Mouse (Mus musculus): ENCODE data around the gene Gm49380. TPM values are rescaled to one million over a fixed set of nuclear protein-coding genes. Genes with fewer than 3 reads are reported as not detected.

Gene Gm49380
- polyA plus RNA-seq, 1 experiment from 2014 or later, result not detected

DNA sequence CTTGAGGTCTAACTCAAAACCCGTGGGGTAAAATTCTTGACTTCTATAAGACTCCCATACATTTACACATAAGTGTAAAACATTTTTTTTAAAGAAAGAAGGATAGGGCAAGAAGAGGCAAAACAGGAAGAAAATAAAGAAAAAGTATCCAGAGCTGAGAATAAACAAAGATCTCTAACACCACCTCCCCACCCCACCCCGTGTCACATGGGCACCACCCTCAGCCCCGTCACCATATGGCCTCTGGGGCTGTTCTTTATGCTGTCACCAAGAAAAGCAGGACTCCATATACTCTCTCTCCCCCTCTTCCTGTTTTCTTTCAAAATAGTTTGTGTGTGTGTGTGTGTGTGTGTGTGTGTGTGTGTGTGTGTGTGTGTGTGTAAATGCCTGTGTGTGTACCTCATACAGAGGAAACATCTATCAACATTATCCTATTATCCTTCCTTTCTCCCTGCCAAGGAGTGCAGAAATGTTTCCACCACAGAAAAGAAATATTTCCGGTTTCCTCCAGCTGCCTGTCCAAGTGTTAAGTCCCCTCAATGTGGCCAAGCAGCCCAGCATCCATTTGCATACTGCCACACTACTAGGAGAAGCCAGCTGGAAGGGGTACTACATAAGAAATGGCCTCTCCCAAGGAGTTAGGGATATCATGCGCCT lies 83.6 kb downstream of the Gm49380 start:
- no peaks in the 10 kb centered on the region for H3K27me3 ChIP-seq (replicated peaks; ENCODE audit: control insufficient read depth, insufficient read depth, low read length)
- no peak for ATAC-seq
- TF ChIP-seq CTCF (IDR thresholded peaks at IDR 0.05; ENCODE audit: low read depth), result no peak
- H3K4me3 ChIP-seq (ENCODE audit: low read depth, low read length), result no peak overlapping the region
- H3K4me2 ChIP-seq (replicated peaks; ENCODE audit: low read depth), result no peak overlapping the region
- no peak overlapping the region for H3K27ac ChIP-seq (ENCODE audit: low read depth, low read length)
- no peak overlapping the region for H3K9ac ChIP-seq (ENCODE audit: low read depth, low read length)
- 52% methylated on average over 5 of the region's 5 CpGs for WGBS
- H3K9me3 ChIP-seq (ENCODE audit: control insufficient read depth), result no peaks in the 10 kb centered on the region
- no peaks in the 10 kb centered on the region for H3K4me1 ChIP-seq (replicated peaks; ENCODE audit: control insufficient read depth, insufficient read depth, low read length)
- no peaks in the 10 kb centered on the region for H3K36me3 ChIP-seq (ENCODE audit: control insufficient read depth, insufficient read depth)

DNA sequence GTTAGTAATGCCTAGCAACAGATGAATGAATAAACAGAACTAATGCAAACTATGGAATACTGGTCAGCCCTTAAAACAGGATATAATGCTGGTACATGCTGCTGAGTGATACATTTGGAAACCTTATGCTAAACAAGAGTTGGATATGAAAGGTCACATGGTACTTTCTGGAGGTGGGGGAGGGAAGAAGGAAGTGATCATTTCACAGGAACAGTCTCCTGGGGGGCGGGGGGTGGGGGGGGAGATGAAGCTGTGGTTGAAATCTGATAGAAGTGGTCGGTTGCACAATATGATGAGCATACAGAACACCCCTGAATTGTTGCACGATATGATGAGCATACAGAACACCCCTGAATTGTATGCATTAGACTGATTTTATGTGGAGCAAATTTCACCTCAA lies 89.2 kb downstream of the Gm49380 start:
- WGBS, result 76% methylated on average over 3 of the region's 3 CpGs
- no peak for TF ChIP-seq CTCF (IDR thresholded peaks at IDR 0.05; ENCODE audit: low read depth)
- Histone ChIP-seq H3K27me3 (replicated peaks; ENCODE audit: control insufficient read depth, insufficient read depth, low read length) (no peaks in the 10 kb centered on the region), H3K4me2 (replicated peaks; ENCODE audit: low read depth) (no peak overlapping the region), H3K4me1 (replicated peaks; ENCODE audit: control insufficient read depth, insufficient read depth, low read length) (no peaks in the 10 kb centered on the region), H3K9ac (ENCODE audit: low read depth, low read length) (no peak overlapping the region), H3K4me3 (ENCODE audit: low read depth, low read length) (no peak overlapping the region), H3K36me3 (ENCODE audit: control insufficient read depth, insufficient read depth) (no peaks in the 10 kb centered on the region), H3K9me3 (ENCODE audit: control insufficient read depth) (no peaks in the 10 kb centered on the region), H3K27ac (ENCODE audit: low read depth, low read length) (no peak overlapping the region)
- ATAC-seq, result no peak

DNA sequence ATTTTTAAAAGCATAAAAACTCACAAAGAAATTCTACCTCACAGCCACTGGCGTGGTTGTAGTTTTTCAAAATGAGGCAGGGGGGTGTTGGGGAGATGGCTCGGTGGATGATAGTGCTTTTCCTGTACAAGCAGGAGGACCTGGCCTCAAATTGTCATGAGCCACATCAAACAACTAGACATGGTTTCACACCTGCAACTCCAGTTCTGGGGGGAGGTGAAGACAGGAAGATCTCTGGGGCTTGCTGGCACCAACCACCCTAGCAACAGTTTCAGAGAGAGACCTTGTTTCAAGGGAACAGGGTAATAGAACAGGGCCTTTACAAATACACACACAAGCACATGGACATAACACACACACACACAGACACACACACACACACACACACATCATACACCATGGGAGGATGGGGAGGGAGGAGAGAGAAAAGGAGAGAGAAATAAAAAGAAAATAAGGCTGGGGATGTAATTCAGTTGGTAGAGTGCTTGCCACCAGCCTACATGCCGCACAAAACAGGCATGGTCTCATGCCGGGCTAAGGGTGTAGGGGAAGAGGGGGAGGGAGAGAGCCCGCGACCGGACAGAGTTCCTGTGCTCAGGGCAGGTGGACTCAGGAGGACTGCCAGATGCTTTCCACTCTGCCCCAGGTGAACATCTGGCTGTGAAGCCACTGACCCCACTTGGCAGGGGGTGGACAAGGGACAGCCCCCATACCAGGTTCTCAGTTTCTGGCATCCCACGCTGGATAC lies 91.0 kb downstream of the Gm49380 start:
- Histone ChIP-seq H3K4me2 (replicated peaks; ENCODE audit: low read depth) (no peak overlapping the region), H3K27me3 (replicated peaks; ENCODE audit: control insufficient read depth, insufficient read depth, low read length) (no peaks in the 10 kb centered on the region), H3K4me1 (replicated peaks; ENCODE audit: control insufficient read depth, insufficient read depth, low read length) (no peaks in the 10 kb centered on the region), H3K4me3 (ENCODE audit: low read depth, low read length) (no peak overlapping the region), H3K36me3 (ENCODE audit: control insufficient read depth, insufficient read depth) (no peaks in the 10 kb centered on the region), H3K9ac (ENCODE audit: low read depth, low read length) (no peak overlapping the region), H3K9me3 (ENCODE audit: control insufficient read depth) (no peaks in the 10 kb centered on the region), H3K27ac (ENCODE audit: low read depth, low read length) (no peak overlapping the region)
- no peak for TF ChIP-seq CTCF (IDR thresholded peaks at IDR 0.05; ENCODE audit: low read depth)
- ATAC-seq, result no peak
- 73% methylated on average over 8 of the region's 8 CpGs for WGBS

- Histone ChIP-seq H3K9ac (ENCODE audit: low read depth, low read length) (no peak overlapping the region), H3K27ac (ENCODE audit: low read depth, low read length) (no peak overlapping the region), H3K4me1 (replicated peaks; ENCODE audit: control insufficient read depth, insufficient read depth, low read length) (no peaks in the 10 kb centered on the region), H3K9me3 (ENCODE audit: control insufficient read depth) (no peaks in the 10 kb centered on the region), H3K27me3 (replicated peaks; ENCODE audit: control insufficient read depth, insufficient read depth, low read length) (no peaks in the 10 kb centered on the region), H3K36me3 (ENCODE audit: control insufficient read depth, insufficient read depth) (no peaks in the 10 kb centered on the region), H3K4me2 (replicated peaks; ENCODE audit: low read depth) (no peak overlapping the region), H3K4me3 (ENCODE audit: low read depth, low read length) (no peak overlapping the region)
- no peak for TF ChIP-seq CTCF (IDR thresholded peaks at IDR 0.05; ENCODE audit: low read depth)
- 80% methylated on average over 7 of the region's 7 CpGs for WGBS
- ATAC-seq, result no peak
Measured at GRCm38 (mm10) chr9:44020001-44020400, 93.3 kb downstream of the Gm49380 start.

DNA sequence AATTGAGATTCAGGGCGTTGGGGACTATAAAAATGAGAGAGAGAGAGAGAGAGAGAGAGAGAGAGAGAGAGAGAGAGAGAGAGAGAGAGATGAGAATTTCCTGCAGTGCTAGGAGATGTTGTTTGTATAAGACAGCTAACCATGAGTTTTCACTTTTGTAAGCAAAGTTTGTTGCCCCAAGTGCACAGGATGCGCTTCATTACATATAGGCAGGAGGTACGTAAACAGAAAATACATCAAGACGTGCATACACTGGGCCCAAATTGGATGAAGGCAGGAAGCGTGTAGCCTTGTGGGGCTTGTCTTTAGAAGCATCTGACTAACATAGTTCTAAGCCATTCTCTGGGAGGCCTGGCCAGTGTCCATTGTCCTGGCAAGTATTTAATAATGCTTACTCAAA lies 95.5 kb downstream of the Gm49380 start:
- Histone ChIP-seq H3K9me3 (ENCODE audit: control insufficient read depth) (no peaks in the 10 kb centered on the region), H3K4me1 (replicated peaks; ENCODE audit: control insufficient read depth, insufficient read depth, low read length) (no peaks in the 10 kb centered on the region), H3K27ac (ENCODE audit: low read depth, low read length) (no peak overlapping the region), H3K36me3 (ENCODE audit: control insufficient read depth, insufficient read depth) (no peaks in the 10 kb centered on the region), H3K9ac (ENCODE audit: low read depth, low read length) (no peak overlapping the region), H3K27me3 (replicated peaks; ENCODE audit: control insufficient read depth, insufficient read depth, low read length) (no peaks in the 10 kb centered on the region), H3K4me3 (ENCODE audit: low read depth, low read length) (no peak overlapping the region), H3K4me2 (replicated peaks; ENCODE audit: low read depth) (no peak overlapping the region)
- 56% methylated on average over 5 of the region's 5 CpGs for WGBS
- ATAC-seq, result no peak
- no peak for TF ChIP-seq CTCF (IDR thresholded peaks at IDR 0.05; ENCODE audit: low read depth)

Other genes with a start within 250 kb of the Gm49380 start
- 4.6 and 4.9 TPM in 2 replicates for gene Thy1, start 70.1 kb downstream of the Gm49380 start, polyA plus RNA-seq (2015; fragmentation: Nextera tagmentation; extraction: Ambion mirVana)
- 9.7 and 10.4 TPM in 2 replicates for gene Usp2, start 46.5 kb downstream of the Gm49380 start, polyA plus RNA-seq (2015; fragmentation: Nextera tagmentation; extraction: Ambion mirVana)
- 0.05 TPM in 1 of 2 replicates, not detected in the other for gene Mfrp, start 11.8 kb downstream of the Gm49380 start, polyA plus RNA-seq (2015; fragmentation: Nextera tagmentation; extraction: Ambion mirVana)
- 5.4 and 6.0 TPM in 2 replicates for gene C1qtnf5, start 6.3 kb downstream of the Gm49380 start, polyA plus RNA-seq (2015; fragmentation: Nextera tagmentation; extraction: Ambion mirVana)
- 18.4 and 18.8 TPM in 2 replicates for gene Rnf26, start within 50 bp of the Gm49380 start, polyA plus RNA-seq (2015; fragmentation: Nextera tagmentation; extraction: Ambion mirVana)
- 31.5 and 34.0 TPM in 2 replicates for gene Mcam, start 21.0 kb upstream of the Gm49380 start, polyA plus RNA-seq (2015; fragmentation: Nextera tagmentation; extraction: Ambion mirVana)
- 5.8 and 6.7 TPM in 2 replicates for gene Cbl, start 120.5 kb upstream of the Gm49380 start, polyA plus RNA-seq (2015; fragmentation: Nextera tagmentation; extraction: Ambion mirVana)
- gene Ccdc153, start 127.2 kb upstream of the Gm49380 start, polyA plus RNA-seq (2015; fragmentation: Nextera tagmentation; extraction: Ambion mirVana), result not detected in 2 replicates
- 37.0 and 40.1 TPM in 2 replicates for gene Pdzd3, start 138.0 kb upstream of the Gm49380 start, polyA plus RNA-seq (2015; fragmentation: Nextera tagmentation; extraction: Ambion mirVana)
- gene Nlrx1, start 155.1 kb upstream of the Gm49380 start, polyA plus RNA-seq (2015; fragmentation: Nextera tagmentation; extraction: Ambion mirVana), result 4.6 TPM in 2 replicates
- 0.88 and 1.1 TPM in 2 replicates for gene Abcg4, start 175.1 kb upstream of the Gm49380 start, polyA plus RNA-seq (2015; fragmentation: Nextera tagmentation; extraction: Ambion mirVana)
- 6.0 and 6.8 TPM in 2 replicates for gene Hinfp, start 192.2 kb upstream of the Gm49380 start, polyA plus RNA-seq (2015; fragmentation: Nextera tagmentation; extraction: Ambion mirVana)
- 42.4 TPM in 2 replicates for gene C2cd2l, start 206.8 kb upstream of the Gm49380 start, polyA plus RNA-seq (2015; fragmentation: Nextera tagmentation; extraction: Ambion mirVana)
- 23.6 and 25.3 TPM in 2 replicates for gene Dpagt1, start 212.5 kb upstream of the Gm49380 start, polyA plus RNA-seq (2015; fragmentation: Nextera tagmentation; extraction: Ambion mirVana)
- gene H2afx, start 221.2 kb upstream of the Gm49380 start, polyA plus RNA-seq (2015; fragmentation: Nextera tagmentation; extraction: Ambion mirVana), result 84.5 and 89.1 TPM in 2 replicates
- gene Hmbs, start 230.7 kb upstream of the Gm49380 start, polyA plus RNA-seq (2015; fragmentation: Nextera tagmentation; extraction: Ambion mirVana), result 60.1 and 60.7 TPM in 2 replicates
- 27.2 and 27.4 TPM in 2 replicates for gene Vps11, start 248.2 kb upstream of the Gm49380 start, polyA plus RNA-seq (2015; fragmentation: Nextera tagmentation; extraction: Ambion mirVana)

Measured in intestine, postnatal 0 days (tissue).